ENCODE assay signal across 8 mouse cellular contexts in the genomic region with DNA sequence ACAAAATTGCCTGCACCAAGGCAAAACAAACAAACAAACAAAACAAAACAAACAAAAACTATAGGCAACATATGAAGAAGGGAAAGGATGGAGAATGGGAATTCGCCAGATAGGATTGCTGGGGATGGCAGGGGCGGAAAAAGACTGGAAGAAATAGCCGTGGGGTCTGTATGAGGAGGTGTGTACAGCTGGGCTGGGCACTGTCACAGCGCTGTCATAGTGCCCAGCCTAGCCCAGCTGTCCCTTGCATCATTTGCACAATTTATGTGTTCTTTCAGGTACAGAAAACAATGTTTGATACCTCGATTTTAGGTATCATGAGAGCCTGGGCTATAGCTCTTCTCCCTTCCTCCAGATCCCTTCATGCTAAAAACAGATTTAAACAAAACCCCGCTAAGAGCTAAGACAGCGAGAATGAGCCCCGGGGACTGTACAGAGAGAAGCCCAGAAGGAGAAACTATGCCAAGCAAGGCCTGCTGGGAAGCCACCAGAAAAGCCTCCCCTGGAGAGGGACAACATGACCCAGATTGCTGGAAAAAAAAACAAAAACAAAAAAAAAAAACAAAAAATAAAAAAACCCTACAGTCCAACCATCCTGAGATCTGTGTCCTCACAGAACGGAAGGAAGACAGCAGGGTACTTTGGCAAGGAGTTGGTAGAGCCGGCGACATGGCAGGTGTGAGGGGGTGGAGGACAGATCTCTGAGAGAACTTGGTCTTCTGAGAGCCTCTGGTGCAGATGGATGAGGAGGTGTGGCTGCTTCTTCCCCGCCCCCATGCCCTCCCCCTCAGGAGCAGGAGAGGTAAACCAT.
DNase-seq lines count a peak whose midpoint lies in the region; ATAC-seq and TF ChIP-seq lines count a peak whose summit lies in the region.

No protein-coding gene starts in this region.

- no peak for ATAC-seq in kidney, embryonic 15.5 days (replicated peaks; ENCODE audit: low FRiP score)
- no peak for ATAC-seq in heart, embryonic 11.5 days (replicated peaks; ENCODE audit: insufficient number of reproducible peaks, low FRiP score, low TSS enrichment)

- H3K36me3 ChIP-seq in kidney, embryonic 15.5 days = no peaks in the 10 kb centered on the region
- H3K36me3 ChIP-seq in heart, embryonic 11.5 days (ENCODE audit: control insufficient read depth, insufficient read depth, low read length) = no peaks in the 10 kb centered on the region

- H3K4me1 ChIP-seq in kidney, embryonic 15.5 days = no peaks in the 10 kb centered on the region
- peaks cover 8% of the 10 kb centered on the region; the same call in 1 of the 2 replicates for H3K4me1 ChIP-seq in heart, embryonic 11.5 days (ENCODE audit: control insufficient read depth, insufficient read depth, low read length)

- 74% methylated on average over 12 of the region's 12 CpGs for WGBS in kidney, embryonic 15.5 days
- WGBS in heart, embryonic 11.5 days (ENCODE audit: insufficient replicate concordance) = 62% methylated on average over 12 of the region's 12 CpGs

- H3K27me3 ChIP-seq in kidney, embryonic 15.5 days = no peaks in the 10 kb centered on the region
- H3K27me3 ChIP-seq in heart, embryonic 11.5 days (ENCODE audit: control insufficient read depth, insufficient read depth, low read length) = no peaks in the 10 kb centered on the region

- no peak overlapping the region for H3K4me2 ChIP-seq in kidney, embryonic 15.5 days
- H3K4me2 ChIP-seq in heart, embryonic 11.5 days = no peak overlapping the region

- no peak overlapping the region for H3K4me3 ChIP-seq in layer of hippocampus, adult 2 months
- H3K4me3 ChIP-seq in kidney, embryonic 15.5 days (replicated peaks) = no peak overlapping the region
- no peak overlapping the region for H3K4me3 ChIP-seq in heart, embryonic 11.5 days (ENCODE audit: low read depth, low read length)

- TF ChIP-seq CTCF in layer of hippocampus, adult 2 months (conservative IDR thresholded peaks at IDR 0.05) = no peak

- DNase-seq in frontal cortex, postnatal 36 days (ENCODE audit: low spot score in 2 of 2) = peak; percentile 57 to 61
- DNase-seq in frontal cortex, postnatal 14 days (ENCODE audit: low spot score in 2 of 2) = no peak
- peak; percentile 19 for DNase-seq in T-cell, adult 2 months (ENCODE audit: low spot score)
- DNase-seq in layer of hippocampus, adult 2 months (ENCODE audit: low spot score in 2 of 2) = peak; percentile 62 to 66
- DNase-seq in right cerebral cortex, adult 2 months (ENCODE audit: low spot score in 2 of 2) = peak; percentile 60 to 70
- no peak for DNase-seq in B cell, adult 2 months

- H3K9me3 ChIP-seq in kidney, embryonic 15.5 days (replicated peaks) = no peaks in the 10 kb centered on the region
- no peaks in the 10 kb centered on the region for H3K9me3 ChIP-seq in heart, embryonic 11.5 days (replicated peaks; ENCODE audit: control insufficient read depth, low read length)

- peak overlapping the region; percentile 90 for H3K27ac ChIP-seq in layer of hippocampus, adult 2 months
- no peak overlapping the region for H3K27ac ChIP-seq in kidney, embryonic 15.5 days
- no peak overlapping the region for H3K27ac ChIP-seq in heart, embryonic 11.5 days (ENCODE audit: low read depth, low read length)

- no peak overlapping the region for H3K9ac ChIP-seq in kidney, embryonic 15.5 days
- H3K9ac ChIP-seq in heart, embryonic 11.5 days (ENCODE audit: low read depth, low read length) = no peak overlapping the region

Comparison
In these comparisons a context has a peak if more than half of its experiments do, and no peak if none do; other contexts are left out.
1. DNase-seq: peak in frontal cortex, postnatal 36 days (2 of 2), T-cell, adult 2 months (single experiment), layer of hippocampus, adult 2 months (2 of 2) and right cerebral cortex, adult 2 months (2 of 2); none in frontal cortex, postnatal 14 days (0 of 2) and B cell, adult 2 months (0 of 2).